Mouse (Mus musculus): ENCODE measurements at regions not wholly inside any gene's neighbourhood (a gene's known extent, or its start where the extent isn't known, plus 50 kb on each side); places are given as distances from the start of the nearest gene placed in this dataset.
A peak's percentile ranks its signal among the peaks of the same experiment; 100 is the strongest.

DNA sequence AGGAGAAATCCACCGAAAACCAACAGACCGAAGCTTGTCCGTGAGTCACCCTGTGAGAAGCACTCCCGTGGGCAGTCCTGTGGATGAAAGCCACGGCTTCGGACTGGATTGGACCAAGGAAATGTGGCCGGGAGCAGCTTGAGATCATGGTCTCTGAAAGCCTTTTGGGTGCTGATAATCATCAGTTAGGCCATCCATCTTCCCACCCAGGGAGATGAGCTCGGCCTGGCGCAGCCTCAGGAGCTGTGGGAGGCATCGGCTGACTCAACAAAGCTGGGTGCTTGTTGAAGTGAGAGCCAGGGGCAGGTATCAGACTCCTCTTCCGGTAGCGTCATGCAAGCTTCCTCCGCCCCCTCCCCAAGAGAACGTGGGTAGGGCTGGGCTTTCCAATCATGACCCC, 582.2 kb upstream of the Gm19410 start:
- no peak for DNase-seq (ENCODE audit: low read depth in 2 of 2, low spot score in 2 of 2)

DNA sequence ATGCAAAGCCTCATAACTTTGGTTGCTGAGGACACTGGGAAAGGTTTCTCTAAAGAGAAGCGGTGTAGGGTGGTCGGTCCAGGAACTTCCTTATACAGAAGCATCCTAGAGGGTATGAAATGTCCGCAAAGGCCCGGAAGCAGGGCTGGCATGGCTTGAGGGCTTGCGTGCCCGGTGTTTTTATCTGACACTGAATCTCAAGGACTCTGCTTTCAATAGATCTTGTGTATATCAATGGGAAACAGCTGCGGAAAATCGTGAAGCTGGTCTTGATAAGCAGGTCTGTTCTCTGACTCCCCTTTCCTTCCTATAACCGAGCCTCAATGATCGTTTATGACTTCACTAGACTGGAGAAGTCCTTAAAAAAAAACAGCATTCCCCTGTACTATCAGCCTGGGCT, 580.4 kb upstream of the Gm19410 start:
- DNase-seq (ENCODE audit: low read depth in 2 of 2, low spot score in 2 of 2): no peak

DNA sequence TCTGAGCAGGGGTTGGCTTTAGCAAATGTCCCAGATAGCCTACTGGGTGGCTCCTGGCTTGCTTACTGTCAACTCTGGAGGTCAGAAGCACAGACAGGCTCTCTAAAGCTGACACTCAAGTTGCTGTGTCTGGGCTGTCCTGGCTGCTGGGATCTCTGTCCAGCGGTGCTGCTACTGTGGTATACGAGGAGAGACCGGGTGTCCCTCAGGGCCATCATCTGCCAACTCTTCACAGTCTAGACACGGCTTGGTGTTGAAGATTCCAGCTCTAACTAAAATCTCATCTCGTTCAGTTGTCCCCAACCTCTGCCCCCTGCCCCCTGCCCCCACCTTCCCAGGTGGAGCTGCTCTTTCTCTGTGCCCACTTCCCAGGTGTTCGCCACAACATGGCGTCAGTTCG, 577.1 kb upstream of the Gm19410 start:
- no peak for DNase-seq (ENCODE audit: low read depth in 2 of 2, low spot score in 2 of 2)

DNA sequence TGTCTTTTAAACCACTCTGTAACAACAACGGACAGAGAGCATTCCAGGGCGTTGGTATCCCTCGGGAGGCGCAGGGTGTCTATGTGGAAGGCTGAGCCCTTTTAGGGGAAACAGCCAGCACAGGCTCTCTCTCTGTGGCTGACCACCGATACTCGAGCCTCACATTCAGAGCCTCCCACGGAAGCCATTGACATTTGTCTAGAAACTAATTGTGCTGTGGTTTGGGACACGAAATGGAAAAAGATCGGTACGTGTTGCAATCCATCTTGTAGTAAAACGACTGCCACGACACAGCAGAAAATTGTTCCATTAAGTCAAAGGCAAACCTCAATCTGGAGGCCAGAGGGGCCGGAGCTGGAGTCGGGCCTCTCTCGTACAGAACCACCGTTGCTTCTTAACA, 575.9 kb upstream of the Gm19410 start:
- no peak for DNase-seq (ENCODE audit: low read depth in 2 of 2, low spot score in 2 of 2)

DNA sequence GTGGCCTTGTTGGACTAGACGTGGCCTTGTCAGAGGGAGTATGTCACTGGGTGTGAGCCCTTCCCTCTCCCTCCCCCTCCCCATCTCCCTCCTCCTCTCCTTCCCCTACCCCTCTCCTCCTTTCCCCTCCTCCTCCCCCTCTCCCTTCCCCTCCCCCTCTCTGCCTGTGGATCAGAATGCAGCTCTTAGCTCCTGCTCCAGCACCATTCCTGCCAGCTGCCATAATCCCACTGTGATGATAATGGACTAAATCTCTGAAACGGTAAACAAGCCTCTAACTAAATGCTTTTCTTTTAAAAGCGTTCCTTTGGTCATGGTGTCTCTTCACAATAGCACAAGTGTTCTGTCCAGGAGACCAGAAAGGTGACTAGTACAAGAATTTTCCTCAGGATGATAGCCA, 573.1 kb upstream of the Gm19410 start:
- DNase-seq (ENCODE audit: low read depth in 2 of 2, low spot score in 2 of 2): no peak

DNA sequence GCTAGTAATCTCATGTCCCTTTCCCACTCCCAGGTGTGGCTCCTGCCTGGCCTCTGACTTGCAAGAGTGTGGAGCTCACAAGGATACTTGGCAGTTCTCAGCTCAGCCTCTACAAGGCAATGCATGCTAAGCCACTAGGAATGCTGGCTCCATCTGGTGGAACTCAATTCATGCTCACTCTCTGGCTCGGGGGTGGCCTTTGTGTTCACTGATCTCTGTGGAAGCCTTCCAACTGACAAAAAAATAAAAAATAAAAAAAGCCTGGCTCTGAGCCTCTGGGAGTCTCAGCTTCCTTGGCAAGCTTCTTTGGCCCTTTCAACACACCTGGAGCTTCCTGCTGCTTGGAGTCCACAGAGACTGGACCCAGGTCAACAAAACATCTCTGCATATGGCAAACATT, 571.8 kb upstream of the Gm19410 start:
- DNase-seq (ENCODE audit: low read depth in 2 of 2, low spot score in 2 of 2): no peak

DNA sequence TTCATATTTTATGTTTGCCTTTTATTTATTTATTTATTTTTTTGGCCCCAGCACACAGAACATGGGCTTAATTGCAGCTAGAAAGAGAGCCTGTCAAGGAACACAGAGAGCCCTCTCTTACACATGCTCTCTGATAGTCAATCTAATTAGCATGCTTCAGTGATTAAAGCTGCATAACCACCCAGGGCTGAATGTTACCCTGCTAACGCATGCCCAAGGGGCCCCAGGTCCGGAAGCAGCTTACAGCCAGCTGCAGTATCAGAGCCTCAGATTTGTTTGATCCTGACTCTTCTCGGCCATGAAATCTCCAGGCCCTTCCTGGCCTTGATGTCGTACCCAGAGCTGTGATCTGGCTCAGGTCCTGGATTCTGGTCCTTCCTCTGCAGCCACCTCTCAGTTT, 569.4 kb upstream of the Gm19410 start:
- no peak for DNase-seq (ENCODE audit: low read depth in 2 of 2, low spot score in 2 of 2)

DNA sequence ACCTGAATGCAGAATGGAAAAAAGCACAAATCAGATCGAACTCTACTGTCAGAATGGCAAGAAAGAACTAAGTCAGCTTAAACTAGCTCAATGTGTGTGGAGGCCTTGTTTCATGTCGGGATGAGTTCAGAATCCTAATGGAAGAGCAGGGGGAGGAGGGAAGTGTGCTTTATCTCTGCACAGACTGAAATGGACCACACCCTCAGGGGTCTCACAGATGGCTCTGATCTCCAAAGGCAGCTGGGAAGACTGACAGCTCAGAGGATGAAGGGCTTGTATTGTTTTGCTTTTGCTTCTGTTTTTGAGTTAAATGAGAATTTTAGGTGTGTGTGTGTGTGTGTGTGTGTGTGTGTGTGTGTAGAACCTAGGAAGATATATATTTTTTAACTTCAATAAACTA, 566.8 kb upstream of the Gm19410 start:
- DNase-seq (ENCODE audit: low read depth in 2 of 2, low spot score in 2 of 2): no peak

DNA sequence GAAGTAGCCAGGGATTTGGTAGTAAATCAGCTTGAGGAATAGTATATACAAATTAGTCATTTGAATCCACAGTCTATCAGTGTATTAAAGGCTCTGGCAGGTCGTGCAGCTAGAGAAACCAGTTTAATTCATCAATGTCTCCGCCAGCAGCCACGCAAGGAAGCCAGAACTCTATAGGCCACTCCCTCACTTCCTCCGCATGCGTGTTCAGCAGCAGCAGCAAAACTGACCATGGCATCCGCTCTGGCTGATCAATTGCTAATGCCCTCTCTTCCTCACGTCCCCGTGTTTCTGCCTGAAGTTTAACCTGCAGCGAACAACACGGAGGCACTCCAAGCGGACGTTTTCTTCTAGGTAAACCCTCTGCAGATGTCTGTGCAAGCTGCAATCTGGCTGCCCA, 564.2 kb upstream of the Gm19410 start:
- no peak for DNase-seq (ENCODE audit: low read depth in 2 of 2, low spot score in 2 of 2)

DNA sequence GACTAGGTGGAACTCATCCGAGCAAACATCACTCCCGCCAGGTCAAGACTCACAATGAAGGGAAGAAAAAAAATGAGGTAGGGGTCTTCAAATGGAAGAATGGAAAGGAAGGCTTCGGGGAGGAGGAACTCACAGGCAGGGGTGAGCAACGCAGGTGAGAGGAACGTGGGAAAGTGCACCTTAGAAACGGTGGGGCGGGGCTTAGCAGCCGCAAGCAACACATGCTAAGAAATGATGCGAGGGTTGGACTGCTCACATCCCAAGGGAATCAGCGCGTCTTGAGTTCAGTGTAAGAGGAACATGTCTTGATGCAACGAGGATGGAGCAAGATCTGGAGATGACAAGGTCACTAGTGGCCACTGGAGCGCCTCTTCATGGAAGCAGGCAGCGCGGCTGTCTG, 560.6 kb upstream of the Gm19410 start:
- no peak for DNase-seq (ENCODE audit: low read depth in 2 of 2, low spot score in 2 of 2)

DNA sequence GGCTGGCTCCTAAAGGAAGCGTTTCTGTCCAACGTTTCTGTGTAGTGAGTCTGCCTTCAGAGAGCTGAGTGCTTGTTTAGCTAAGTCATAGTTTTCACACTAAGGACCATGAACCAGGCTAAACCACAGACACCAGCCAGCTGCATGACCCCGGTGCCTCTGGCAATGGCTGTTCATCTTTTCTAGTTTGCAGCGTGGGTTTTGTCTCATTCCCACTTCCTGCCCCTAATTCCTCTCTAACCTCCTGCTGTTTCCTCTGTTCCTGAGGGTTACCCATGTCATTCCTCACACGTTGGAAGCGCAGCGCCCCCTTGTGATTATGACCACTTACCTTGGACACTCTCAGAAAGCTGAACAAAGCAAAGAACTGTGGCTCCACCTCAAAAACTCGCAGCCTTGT, 560.1 kb upstream of the Gm19410 start:
- DNase-seq (ENCODE audit: low read depth in 2 of 2, low spot score in 2 of 2): peak; percentile 4 to 23

DNA sequence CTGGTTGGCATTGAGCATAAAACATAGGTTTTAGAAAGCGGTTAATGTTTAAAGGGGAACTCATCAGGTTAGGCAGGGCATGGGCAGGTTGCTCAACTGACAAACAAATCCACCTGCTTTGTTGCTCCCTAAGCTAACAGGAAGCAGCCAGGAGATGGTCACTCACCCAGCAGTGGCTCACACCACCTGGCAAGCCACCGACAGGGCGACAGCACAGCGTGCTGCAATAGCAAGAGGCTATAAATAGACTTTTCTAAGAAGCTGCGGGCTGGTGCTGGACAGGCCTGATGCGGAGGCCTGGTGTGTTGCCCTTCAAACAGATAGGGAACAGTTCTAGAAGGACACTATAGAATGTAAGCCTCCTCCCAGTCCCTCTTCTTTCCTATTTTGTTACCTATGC, 559.3 kb upstream of the Gm19410 start:
- no peak for DNase-seq (ENCODE audit: low read depth in 2 of 2, low spot score in 2 of 2)

DNA sequence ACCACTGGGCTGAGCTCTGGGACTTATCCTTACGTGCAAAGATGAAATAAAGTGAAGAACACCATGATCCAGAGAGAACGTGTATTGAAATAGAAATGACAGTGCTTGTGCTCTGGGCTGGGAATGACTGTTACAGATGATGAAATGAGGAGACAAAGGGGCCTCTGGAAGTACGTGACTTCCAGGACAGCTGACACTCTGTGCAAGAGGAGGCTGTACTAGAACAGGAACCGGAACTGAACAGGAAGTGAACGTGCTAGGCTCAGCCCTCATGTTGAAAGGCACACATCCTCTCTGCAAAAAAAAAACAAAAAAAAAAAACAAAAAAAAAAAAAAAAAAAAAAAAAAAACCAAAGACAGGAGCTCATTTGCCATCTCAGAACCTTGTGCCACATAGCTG, 557.2 kb upstream of the Gm19410 start:
- no peak for DNase-seq (ENCODE audit: low read depth in 2 of 2, low spot score in 2 of 2)

DNA sequence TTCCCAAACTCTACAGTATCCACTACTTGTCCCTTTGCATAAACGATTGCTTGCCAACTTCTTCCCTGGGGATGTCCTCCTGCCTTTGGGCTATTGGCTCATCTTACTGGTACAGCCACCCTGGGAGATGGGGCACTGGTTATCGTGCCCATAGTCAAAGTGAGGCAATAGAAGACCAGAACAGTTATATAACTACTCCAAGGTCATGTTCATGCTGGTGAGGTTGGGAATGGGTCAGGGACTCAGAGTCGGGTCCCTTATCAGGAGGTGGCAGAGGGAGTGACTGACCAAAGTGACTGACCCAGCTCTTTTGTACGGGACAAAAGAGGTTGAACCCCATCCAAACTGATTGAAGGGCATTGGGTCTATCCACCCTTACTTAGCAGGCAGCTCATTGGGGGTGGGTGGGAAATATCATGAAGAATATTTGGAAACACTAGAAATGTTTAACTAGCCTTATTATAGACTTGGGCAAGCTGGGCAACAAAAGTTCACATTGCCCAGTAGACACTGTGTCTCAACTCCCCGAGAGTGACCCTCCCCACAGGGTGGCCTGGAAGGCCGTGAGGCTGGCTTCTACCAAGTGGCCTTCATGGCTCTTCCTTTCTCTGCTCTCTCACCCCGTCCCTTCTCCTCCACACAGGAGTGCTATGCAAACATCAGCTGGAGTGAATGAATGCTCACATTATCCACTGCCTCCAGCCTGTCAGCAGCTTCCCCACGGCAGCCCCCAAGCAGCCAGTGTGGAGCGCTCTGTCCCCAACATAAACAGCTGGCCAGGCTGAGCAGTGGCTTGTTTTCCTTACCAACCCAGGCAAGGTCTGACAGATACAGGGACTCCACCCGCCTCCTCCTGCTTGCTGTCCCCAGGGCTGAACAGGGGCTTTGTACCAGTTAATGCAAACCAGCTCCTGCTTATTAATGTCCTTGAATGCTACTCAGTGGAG, 553.8 kb upstream of the Gm19410 start:
- DNase-seq (ENCODE audit: low read depth in 2 of 2, low spot score in 2 of 2): no peak

DNA sequence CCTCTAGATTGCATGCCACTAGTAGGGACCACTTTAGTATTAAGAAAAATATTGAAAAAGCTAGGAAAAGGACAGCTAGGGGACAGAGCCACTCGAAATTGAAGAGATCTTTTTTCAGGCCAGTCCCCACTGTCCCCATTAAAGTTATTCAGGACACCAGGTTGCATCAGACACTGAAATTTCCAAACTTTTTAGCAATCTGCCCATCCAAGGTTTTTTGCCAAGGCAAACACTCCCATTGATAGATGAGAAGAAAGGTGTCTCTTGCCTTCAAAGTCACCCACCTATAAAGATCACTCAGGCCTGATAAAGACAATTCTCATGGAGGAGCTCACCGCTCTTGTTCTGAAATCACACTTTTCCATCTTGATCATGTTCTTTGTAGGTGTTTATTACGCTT, 552.1 kb upstream of the Gm19410 start:
- DNase-seq (ENCODE audit: low read depth in 2 of 2, low spot score in 2 of 2): no peak

DNA sequence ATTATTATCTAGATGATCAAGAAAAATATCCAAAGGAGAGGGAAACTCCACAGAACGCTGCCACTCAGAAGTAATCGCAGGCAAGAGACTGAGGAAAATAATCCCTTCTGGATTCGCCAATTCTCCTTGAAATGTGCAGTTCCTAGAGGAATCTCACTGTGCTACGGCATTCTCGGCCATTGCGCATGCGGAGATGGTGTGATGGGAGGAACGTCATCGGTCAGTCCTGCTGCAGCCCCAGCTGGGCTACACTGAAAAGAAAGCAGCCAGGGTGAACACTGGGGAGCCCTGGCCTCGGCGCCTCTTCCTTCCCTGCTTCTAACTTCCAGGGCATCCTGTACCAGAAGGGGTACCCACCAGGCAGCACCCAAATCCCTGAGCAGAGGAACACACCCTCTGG, 548.0 kb upstream of the Gm19410 start:
- DNase-seq (ENCODE audit: low read depth in 2 of 2, low spot score in 2 of 2): no peak

DNA sequence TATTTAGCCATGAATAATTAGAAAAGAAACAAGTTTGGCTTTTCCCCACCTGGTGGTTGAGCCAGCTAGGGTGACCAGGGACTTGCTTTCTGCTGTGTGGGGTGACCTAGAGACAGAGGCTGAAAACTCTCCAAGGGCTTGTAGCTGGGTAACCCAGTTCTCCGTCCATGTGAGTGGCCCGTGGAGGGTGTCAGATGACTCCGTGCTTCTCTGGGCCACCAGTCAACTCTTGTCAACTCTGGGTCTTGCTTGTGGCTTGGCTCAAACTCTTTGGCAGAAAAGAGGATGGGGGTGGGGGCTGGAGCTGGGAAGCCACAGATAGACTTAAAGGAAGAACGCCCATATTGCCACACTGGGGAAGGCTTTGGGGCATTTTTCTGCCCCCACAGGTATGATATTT, 547.3 kb upstream of the Gm19410 start:
- no peak for DNase-seq (ENCODE audit: low read depth in 2 of 2, low spot score in 2 of 2)

DNA sequence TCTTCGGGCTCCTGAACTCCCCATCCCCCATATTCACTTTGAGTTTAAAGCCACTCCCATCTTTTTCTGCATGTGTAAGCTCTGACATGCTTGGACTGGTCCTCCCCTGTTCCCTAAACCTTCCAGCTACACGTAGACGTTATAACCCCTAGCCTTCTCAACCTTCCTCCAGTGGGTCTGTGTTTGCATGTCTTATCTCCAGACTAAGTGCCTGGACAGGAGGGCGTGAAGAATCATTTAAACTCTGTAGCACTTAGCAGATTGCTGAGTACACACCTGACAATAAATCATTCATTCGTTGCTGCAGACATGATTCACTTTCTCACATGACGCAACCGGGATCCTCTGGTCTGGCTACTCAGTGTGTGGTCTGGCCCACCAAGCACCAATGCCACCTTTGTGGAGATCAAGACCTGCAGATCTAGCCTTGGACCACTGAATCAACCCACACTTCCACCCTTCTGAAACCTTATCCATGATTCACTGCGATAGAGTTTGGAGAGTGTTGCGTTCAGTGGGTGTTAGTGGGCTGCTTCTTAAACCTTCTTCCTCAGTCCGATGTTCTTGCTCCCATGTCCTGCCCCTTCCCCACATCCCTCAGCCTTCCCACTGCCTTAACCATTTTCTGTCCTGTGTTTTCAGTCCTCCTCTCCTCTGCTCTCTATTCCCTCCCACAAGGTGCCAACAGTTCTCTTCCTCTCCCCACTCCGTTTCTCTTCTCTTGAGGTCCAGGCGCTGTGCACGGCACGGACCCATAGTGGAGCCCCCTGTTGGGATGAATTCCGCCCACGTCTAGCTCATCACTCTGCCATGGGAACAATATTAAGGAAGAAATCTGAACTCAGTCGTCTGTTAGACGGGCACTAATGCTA, 541.3 kb upstream of the Gm19410 start:
- DNase-seq (ENCODE audit: low read depth in 2 of 2, low spot score in 2 of 2): no peak

DNA sequence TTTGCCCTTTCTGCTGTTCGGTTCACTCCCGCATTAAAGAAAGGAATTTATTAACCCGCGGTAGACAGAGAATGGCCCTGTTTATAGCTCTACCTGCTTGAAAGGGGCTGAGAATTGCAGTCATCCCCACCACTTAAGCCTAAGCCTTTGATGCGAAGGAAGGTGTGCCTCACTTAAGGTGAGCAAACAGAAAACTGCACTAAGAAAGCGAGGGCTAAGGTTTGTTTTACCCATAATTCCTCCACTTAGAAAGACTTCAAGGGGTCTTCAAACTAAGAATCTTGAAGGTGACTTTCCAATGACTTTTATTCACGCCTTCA, 540.7 kb upstream of the Gm19410 start:
- no peak for DNase-seq (ENCODE audit: low read depth in 2 of 2, low spot score in 2 of 2)

DNA sequence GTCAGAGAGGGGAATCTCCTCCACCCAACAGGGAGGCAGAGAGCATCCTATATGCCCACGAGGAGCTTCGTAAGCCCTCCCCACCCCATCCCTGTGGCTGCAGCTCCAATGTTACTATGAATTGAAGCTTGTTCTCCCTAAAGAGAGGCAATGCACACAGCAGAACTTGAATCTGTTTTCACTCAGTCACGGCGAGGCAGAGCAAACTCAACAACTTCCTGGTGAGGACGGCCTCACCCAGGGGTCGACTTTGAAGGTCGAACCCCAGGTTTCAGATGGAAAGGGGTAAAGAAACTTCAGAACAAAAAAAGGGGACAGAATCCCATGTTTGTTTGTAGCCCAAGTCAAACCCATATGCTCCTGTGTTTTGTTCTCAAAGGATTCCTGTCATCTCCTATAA, 538.5 kb upstream of the Gm19410 start:
- DNase-seq (ENCODE audit: low read depth in 2 of 2, low spot score in 2 of 2): no peak

DNA sequence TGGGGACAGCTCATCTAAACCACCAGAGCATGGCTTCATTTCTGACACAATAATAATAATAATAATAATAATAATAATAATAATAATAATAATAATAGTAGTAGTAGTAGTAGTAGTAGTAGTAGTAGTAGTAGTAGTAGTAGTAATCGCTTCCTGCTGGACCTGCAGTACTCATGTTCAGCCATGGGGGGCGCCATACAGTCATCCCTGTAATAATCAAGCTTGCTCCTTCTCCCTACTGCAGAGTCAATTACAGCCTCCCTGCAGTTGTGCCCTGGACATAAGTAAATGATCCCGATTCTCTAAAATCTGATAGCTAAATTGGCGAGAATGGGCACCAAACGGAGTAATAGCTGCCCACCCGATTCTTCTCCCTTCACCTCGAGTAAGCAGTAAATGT, 537.1 kb upstream of the Gm19410 start:
- DNase-seq (ENCODE audit: low read depth in 2 of 2, low spot score in 2 of 2): peak in 1 of 2 experiments; percentile 19

DNA sequence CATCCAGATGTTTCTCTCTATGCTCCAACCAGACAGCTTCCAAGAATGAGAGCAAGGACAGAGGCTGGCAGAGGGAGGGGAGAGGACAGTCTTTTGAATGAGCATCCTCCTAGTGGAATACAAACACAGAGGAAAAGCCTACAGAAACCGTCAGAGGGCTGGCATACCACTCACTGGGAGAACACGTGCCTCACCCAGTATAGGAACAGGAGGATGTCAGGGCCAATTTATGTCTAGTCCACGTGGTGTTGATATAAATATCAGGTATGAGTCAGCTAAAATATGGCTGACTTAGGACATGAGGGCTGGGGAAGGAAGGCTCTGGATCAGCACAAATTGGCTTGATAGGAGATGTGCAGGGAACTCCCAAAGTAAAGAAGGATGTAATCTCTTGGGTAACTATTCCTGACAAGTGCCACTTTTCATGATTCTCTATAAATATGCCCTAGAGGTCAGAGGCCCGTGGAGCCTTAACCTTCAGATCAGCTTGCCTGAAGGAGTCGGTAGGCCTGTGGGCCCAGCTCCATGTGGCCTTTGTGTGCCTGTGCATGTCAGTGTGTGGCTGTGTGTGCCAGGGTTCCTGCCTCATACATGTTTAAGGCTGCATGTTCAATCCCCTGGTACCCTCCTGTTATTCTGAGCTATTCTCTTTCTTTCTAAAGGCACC, 531.9 kb upstream of the Gm19410 start:
- DNase-seq (ENCODE audit: low read depth in 2 of 2, low spot score in 2 of 2): no peak
